Mouse (Mus musculus): ENCODE data around the gene Plekhs1. TPM values are rescaled to one million over a fixed set of nuclear protein-coding genes. Genes with fewer than 3 reads are reported as not detected.
"Not testable (repeated sequence)": the region's sequence is repeated elsewhere in the genome, so short reads cannot be mapped to it uniquely, and the experiment has no call there.

Plekhs1 gene
- polyA plus RNA-seq, 1 experiment from 2014 or later = not detected

DNA sequence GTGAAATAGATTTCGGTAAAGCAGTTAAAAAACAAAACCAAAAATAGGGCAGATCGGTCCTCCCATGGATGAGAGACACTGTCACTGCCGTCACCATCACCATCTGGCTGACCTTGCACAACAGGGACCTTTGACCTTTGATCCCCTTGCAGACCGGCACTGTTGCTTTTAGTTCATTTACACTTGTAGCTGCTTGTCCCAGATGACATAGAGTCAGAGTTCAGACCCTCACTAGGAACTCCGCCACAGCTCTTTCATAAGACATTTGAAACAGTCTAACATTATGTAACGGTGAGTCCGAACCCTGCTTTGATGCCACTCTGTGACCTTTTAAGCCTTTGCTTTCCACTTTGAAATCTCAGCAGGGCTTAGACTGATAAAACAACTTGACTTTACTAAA, 58.0 kb downstream of the Plekhs1 start:
- not testable (repeated sequence) for H3K36me3 ChIP-seq; H3K27ac ChIP-seq (ENCODE audit: poor library complexity, severe bottlenecking); H3K4me3 ChIP-seq; H3K4me1 ChIP-seq (replicated peaks); H3K4me2 ChIP-seq; ATAC-seq (ENCODE audit: insufficient number of reproducible peaks, low FRiP score); H3K9me3 ChIP-seq (replicated peaks); H3K27me3 ChIP-seq (replicated peaks); H3K9ac ChIP-seq
- no CpG with 5 or more reads among the region's 7 CpGs for WGBS

DNA sequence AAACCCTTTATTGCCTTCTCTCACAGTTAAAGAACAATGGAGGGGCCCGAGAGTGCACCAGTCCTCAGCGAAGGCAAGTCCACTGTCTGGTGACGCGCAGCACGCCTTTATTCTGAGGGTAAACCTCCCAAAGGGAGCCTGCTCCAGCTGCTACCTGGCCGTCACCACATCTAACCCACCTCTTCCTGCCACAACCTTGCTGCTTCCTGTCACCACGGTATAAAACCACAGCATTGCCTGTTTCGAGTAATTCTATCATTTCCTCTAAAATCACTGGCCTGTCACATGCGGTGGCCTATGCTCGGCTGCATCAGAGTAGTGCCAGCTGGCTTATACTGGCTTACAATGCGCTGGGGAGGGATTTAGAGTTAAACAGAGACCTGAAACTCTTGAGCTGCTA, 69.1 kb downstream of the Plekhs1 start:
- peaks cover 20% of the 10 kb centered on the region for H3K36me3 ChIP-seq
- H3K9me3 ChIP-seq (replicated peaks); ATAC-seq (ENCODE audit: insufficient number of reproducible peaks, low FRiP score); H3K4me3 ChIP-seq; H3K4me2 ChIP-seq; H3K27me3 ChIP-seq (replicated peaks); H3K9ac ChIP-seq; H3K27ac ChIP-seq (ENCODE audit: poor library complexity, severe bottlenecking); H3K4me1 ChIP-seq (replicated peaks): not testable (repeated sequence)
- WGBS = no CpG with 5 or more reads among the region's 11 CpGs

DNA sequence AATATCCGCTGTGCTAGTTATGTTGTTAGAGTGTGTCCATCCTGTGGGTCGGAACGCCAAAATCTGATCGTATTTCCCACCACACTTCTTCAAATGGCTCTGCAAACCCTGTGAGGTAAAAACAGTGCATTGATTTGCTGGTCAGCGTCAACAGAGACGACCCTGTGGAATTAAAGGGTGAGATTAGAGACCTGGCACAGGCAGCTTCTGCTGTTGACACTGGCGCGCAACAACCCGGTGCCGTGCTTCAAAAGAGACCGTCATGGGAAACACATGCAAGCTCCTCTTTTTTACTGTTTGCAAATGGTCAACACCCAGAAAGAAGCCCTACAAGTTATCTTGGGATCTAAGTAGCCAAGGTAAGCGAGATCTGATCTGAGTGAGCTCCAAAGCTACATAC, 69.8 kb downstream of the Plekhs1 start:
- Histone ChIP-seq H3K27me3 (replicated peaks) (no peaks in the 10 kb centered on the region), H3K4me2 (no peak overlapping the region), H3K9ac (no peak overlapping the region), H3K36me3 (peaks cover 28% of the 10 kb centered on the region), H3K27ac (ENCODE audit: poor library complexity, severe bottlenecking) (no peak overlapping the region), H3K4me1 (replicated peaks) (peaks cover 10% of the 10 kb centered on the region), H3K9me3 (replicated peaks) (no peaks in the 10 kb centered on the region), H3K4me3 (no peak overlapping the region)
- ATAC-seq (ENCODE audit: insufficient number of reproducible peaks, low FRiP score) = no peak
- WGBS = 83% methylated on average over 12 of the region's 12 CpGs

DNA sequence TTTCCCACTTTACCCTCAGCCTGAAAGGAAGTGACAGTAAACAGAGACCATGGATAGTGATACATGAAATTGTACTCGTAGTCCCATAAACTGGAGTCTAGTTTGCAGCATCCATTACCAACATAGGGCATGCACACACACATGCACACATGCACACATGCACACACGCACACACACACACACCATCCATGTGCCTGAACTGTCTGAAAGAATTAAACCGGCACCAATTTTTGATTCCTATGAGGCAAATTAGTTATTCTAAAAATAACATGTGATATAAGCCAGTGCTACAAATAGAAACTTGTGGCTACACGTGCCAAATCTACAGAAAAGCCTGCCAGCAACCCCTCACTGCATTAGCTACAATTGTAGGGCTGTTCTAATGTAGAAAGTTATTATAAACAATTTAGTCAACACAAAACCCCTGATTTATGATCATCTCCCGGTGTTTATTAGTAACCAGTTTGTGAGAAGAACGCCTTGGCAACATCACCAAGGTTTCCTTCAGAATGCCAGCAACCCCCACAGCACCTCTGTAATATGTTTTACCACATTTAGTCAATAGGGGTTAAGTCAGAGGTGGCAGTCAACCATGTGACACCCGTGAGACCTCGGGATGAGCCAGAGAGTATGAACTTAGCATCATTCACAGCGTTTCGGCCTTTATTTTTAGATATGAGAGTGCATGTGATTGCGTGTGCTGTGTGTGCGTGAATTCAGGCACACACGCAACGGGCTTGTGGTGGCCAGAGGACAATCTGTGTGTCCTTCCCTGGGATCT, 72.0 kb downstream of the Plekhs1 start:
- 84% methylated on average over 14 of the region's 14 CpGs for WGBS
- no peak overlapping the region for H3K9ac ChIP-seq
- peaks cover 10% of the 10 kb centered on the region for H3K4me1 ChIP-seq (replicated peaks)
- ATAC-seq (ENCODE audit: insufficient number of reproducible peaks, low FRiP score) = no peak
- no peaks in the 10 kb centered on the region for H3K9me3 ChIP-seq (replicated peaks)
- H3K27ac ChIP-seq (ENCODE audit: poor library complexity, severe bottlenecking) = 0 out of 2 replicates have a peak overlapping the region, but pooled peaks have one; percentile 17
- H3K36me3 ChIP-seq = peaks cover 43% of the 10 kb centered on the region
- no peaks in the 10 kb centered on the region for H3K27me3 ChIP-seq (replicated peaks)
- no peak overlapping the region for H3K4me2 ChIP-seq
- H3K4me3 ChIP-seq = no peak overlapping the region

DNA sequence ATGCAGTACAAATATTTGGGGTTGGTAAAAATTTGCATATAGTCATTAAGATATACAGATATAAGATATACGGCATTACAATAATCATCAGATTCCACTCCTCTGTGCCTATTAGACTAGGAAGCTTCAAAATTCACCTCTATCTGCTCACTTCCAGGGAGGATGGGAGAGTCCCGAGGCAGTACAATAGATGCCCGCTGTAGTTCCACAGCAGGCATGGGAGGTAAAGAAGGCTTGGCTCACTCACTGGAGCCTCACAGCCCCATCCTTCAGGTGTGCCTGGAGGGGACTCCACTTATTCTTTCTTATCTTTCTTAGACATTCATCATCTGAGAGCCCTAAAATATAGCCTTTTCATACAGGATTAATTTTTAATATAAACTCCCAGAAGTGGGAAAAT, 72.9 kb downstream of the Plekhs1 start:
- Histone ChIP-seq H3K27ac (ENCODE audit: poor library complexity, severe bottlenecking) (no peak overlapping the region), H3K9me3 (replicated peaks) (no peaks in the 10 kb centered on the region), H3K36me3 (peaks cover 46% of the 10 kb centered on the region), H3K4me1 (replicated peaks) (peaks cover 10% of the 10 kb centered on the region), H3K4me3 (no peak overlapping the region), H3K4me2 (no peak overlapping the region), H3K27me3 (replicated peaks) (no peaks in the 10 kb centered on the region), H3K9ac (no peak overlapping the region)
- ATAC-seq (ENCODE audit: insufficient number of reproducible peaks, low FRiP score) = no peak
- WGBS = 78% methylated on average over 3 of the region's 3 CpGs

DNA sequence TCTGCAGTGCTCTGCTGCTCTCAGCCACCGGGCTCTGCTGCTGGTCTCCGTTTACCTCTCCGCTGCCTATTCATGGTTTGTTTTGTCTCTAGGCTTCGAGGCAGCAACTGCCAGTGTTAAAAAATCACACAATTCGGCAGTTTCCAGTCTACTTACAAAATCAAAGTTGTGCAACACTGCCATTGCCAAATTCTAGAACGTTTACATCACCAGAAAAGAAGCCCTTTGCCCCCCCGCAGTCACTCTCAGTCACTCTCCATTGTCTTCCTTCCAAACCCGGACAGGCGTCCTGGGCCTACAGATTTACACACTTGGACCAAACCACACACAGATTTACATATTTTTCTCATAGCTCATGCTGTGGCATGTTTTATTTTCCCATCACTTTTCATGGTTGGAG, 73.6 kb downstream of the Plekhs1 start:
- H3K27me3 ChIP-seq (replicated peaks) = no peaks in the 10 kb centered on the region
- H3K36me3 ChIP-seq = peaks cover 48% of the 10 kb centered on the region
- no peak overlapping the region for H3K27ac ChIP-seq (ENCODE audit: poor library complexity, severe bottlenecking)
- no peak overlapping the region for H3K9ac ChIP-seq
- no peaks in the 10 kb centered on the region for H3K9me3 ChIP-seq (replicated peaks)
- H3K4me3 ChIP-seq = no peak overlapping the region
- H3K4me2 ChIP-seq = no peak overlapping the region
- ATAC-seq (ENCODE audit: insufficient number of reproducible peaks, low FRiP score) = no peak
- H3K4me1 ChIP-seq (replicated peaks) = peaks cover 10% of the 10 kb centered on the region
- WGBS = 83% methylated on average over 9 of the region's 9 CpGs

DNA sequence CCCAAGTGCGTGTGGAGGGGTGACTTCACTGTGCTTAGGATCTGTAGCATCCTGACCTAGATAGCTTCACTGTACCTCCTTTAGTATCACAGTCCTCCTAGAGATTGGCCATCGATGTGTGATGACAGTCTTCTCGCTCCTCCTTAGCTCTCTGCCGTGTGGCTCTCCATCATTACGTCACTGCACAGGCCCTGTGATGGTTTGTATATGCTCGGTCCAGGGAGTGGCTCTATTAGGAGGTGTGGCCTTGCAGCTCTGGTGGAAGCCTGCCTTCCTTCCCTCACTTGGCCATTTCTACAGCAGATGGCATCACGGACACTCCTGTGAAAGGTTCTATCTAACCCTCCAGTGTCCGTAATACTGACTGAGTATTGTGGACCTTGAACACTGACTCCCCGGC, 74.3 kb downstream of the Plekhs1 start:
- H3K4me2 ChIP-seq = no peak overlapping the region
- no peaks in the 10 kb centered on the region for H3K27me3 ChIP-seq (replicated peaks)
- 89% methylated on average over 9 of the region's 9 CpGs for WGBS
- no peak overlapping the region for H3K9ac ChIP-seq
- no peak for ATAC-seq (ENCODE audit: insufficient number of reproducible peaks, low FRiP score)
- H3K36me3 ChIP-seq = peaks cover 50% of the 10 kb centered on the region
- H3K4me1 ChIP-seq (replicated peaks) = peaks cover 10% of the 10 kb centered on the region
- no peak overlapping the region for H3K4me3 ChIP-seq
- no peaks in the 10 kb centered on the region for H3K9me3 ChIP-seq (replicated peaks)
- H3K27ac ChIP-seq (ENCODE audit: poor library complexity, severe bottlenecking) = no peak overlapping the region

Other genes with a start within 250 kb of the Plekhs1 start
- 1.1 and 1.9 TPM in 2 replicates for gene Habp2, start 174.5 kb upstream of the Plekhs1 start, polyA plus RNA-seq (2016; fragmentation: Nextera tagmentation; extraction: Ambion mirVana)
- 23.2 and 26.3 TPM in 2 replicates for gene Nrap, start 71.6 kb upstream of the Plekhs1 start, polyA plus RNA-seq (2016; fragmentation: Nextera tagmentation; extraction: Ambion mirVana)
- gene Casp7, start 64.5 kb upstream of the Plekhs1 start, polyA plus RNA-seq (2016; fragmentation: Nextera tagmentation; extraction: Ambion mirVana) = 31.6 and 33.9 TPM in 2 replicates
- gene Dclre1a, start 86.6 kb downstream of the Plekhs1 start, polyA plus RNA-seq (2016; fragmentation: Nextera tagmentation; extraction: Ambion mirVana) = 10.8 and 14.6 TPM in 2 replicates
- gene Nhlrc2, start 86.6 kb downstream of the Plekhs1 start, polyA plus RNA-seq (2016; fragmentation: Nextera tagmentation; extraction: Ambion mirVana) = 15.4 and 17.4 TPM in 2 replicates